Mouse (Mus musculus) testis, postnatal 14 days (tissue): ENCODE data around the gene Ppp1r12c.

Source experiments
- DNase-seq: peaks from one replicate; pipeline ENCODE4 v3.0.0; 2021; ENCODE audit warnings: low spot score

Gene Ppp1r12c

DNA sequence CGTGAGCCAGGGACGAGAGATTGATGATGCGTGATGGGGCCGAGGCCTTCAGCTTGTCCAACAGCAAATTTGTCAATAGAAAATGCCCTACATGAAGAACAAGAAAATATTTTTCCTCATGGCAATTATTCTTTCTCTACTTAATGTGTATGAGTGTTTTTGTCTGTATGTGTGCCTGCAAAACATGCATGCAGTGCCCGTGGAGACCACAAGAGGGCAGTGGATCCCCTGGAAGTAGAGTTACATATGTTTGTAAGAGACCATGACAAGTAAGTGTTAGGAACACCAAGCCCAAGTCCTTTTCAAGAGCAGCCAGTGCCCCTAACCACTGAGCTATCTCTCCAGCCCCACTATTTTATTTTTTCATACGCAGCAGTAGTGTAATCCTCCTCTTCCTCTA is 69.9 kb downstream of the Ppp1r12c start:
- DNase-seq: peak; percentile 39
